Mouse (Mus musculus): Measurements from ENCODE around the gene Serpine3. TPM values are rescaled to one million over a fixed set of nuclear protein-coding genes. Genes with fewer than 3 reads are reported as not detected.

Serpine3 gene
- total and polyA plus RNA-seq, 3 experiments = not detected

GRCm38 (mm10) chr14:62639111-62639510, 24.4 kb upstream of the Serpine3 start:
- no peaks in the 10 kb centered on the region for H3K4me1 ChIP-seq (ENCODE audit: control insufficient read depth in 1 of 2, insufficient read depth in 2 of 2, low read length in 2 of 2)
- H3K27me3 ChIP-seq (ENCODE audit: control insufficient read depth in 1 of 2, insufficient read depth in 2 of 2, low read length in 2 of 2) = no peaks in the 10 kb centered on the region
- no peaks in the 10 kb centered on the region for H3K79me2 ChIP-seq (ENCODE audit: control insufficient read depth, insufficient read depth, low read length, poor library complexity)
- H3K4me3 ChIP-seq (ENCODE audit: control insufficient read depth in 1 of 2, insufficient read depth in 1 of 2, low read depth in 2 of 2, low read length in 2 of 2) = no peak overlapping the region
- H3K36me3 ChIP-seq (ENCODE audit: control insufficient read depth in 1 of 2, insufficient read depth in 2 of 2, low read length in 2 of 2) = no peaks in the 10 kb centered on the region
- H3K27ac ChIP-seq (ENCODE audit: control insufficient read depth, low read depth, low read length) = no peak overlapping the region
- H3K9me3 ChIP-seq (replicated peaks; ENCODE audit: insufficient read depth, low read length) = no peaks in the 10 kb centered on the region
- peak; percentile 11 for TF ChIP-seq RAD21 (IDR thresholded peaks at IDR 0.05; ENCODE audit: low read depth, low read length)
- TF ChIP-seq CTCF (IDR thresholded peaks at IDR 0.05 in 2 of 3, conservative IDR thresholded peaks at IDR 0.05 in 1 of 3; ENCODE audit: control insufficient read depth in 1 of 3, insufficient read depth in 1 of 3, low read depth in 2 of 3, low read length in 3 of 3, poor library complexity in 1 of 3, severe bottlenecking in 1 of 3) = peak in 1 of 3 experiments; percentile 5; a peak in 1 of 6 replicates
- TF ChIP-seq CHD2 (IDR thresholded peaks at IDR 0.05; ENCODE audit: low read length) = no peak
- TF ChIP-seq BHLHE40 (IDR thresholded peaks at IDR 0.05; ENCODE audit: borderline replicate concordance, low read depth, low read length) = no peak
- TF ChIP-seq MAX (IDR thresholded peaks at IDR 0.05; ENCODE audit: low read length) = no peak
- TF ChIP-seq NELFE (IDR thresholded peaks at IDR 0.05; ENCODE audit: low read depth, low read length) = no peak
- TF ChIP-seq TCF12 (IDR thresholded peaks at IDR 0.05; ENCODE audit: low read depth, low read length) = no peak
- no peak for TF ChIP-seq POLR2A (IDR thresholded peaks at IDR 0.05; ENCODE audit: control insufficient read depth in 1 of 2, insufficient read depth in 1 of 2, low read depth in 1 of 2, low read length in 2 of 2, poor library complexity in 1 of 2)
- TF ChIP-seq MAFK (IDR thresholded peaks at IDR 0.05; ENCODE audit: borderline replicate concordance, low read depth, low read length) = no peak
- no peak for TF ChIP-seq ZNF384 (IDR thresholded peaks at IDR 0.05; ENCODE audit: low read depth, low read length)
- TF ChIP-seq ZMIZ1 (IDR thresholded peaks at IDR 0.05; ENCODE audit: low read depth, low read length) = no peak
- TF ChIP-seq UBTF (IDR thresholded peaks at IDR 0.05; ENCODE audit: borderline replicate concordance, insufficient read depth, low read depth, low read length) = no peak
- no peak overlapping the region for H3K9ac ChIP-seq (ENCODE audit: control insufficient read depth, low read depth, low read length, poor library complexity, severe bottlenecking)
- no peak for DNase-seq (ENCODE audit: low read depth, low spot score)

- no peak for TF ChIP-seq ZKSCAN1 (IDR thresholded peaks at IDR 0.05; ENCODE audit: low read depth, low read length)
- no peak for TF ChIP-seq ELF1 (IDR thresholded peaks at IDR 0.05; ENCODE audit: low read depth, low read length)
- TF ChIP-seq CHD1 (IDR thresholded peaks at IDR 0.05; ENCODE audit: low read depth, low read length) = no peak
- no peak for TF ChIP-seq BHLHE40 (IDR thresholded peaks at IDR 0.05; ENCODE audit: borderline replicate concordance, low read depth, low read length)
- no peak for TF ChIP-seq POLR2A (IDR thresholded peaks at IDR 0.05; ENCODE audit: control insufficient read depth in 1 of 2, insufficient read depth in 1 of 2, low read depth in 1 of 2, low read length in 2 of 2, poor library complexity in 1 of 2)
- TF ChIP-seq NELFE (IDR thresholded peaks at IDR 0.05; ENCODE audit: low read depth, low read length) = no peak
- no peak for TF ChIP-seq EP300 (IDR thresholded peaks at IDR 0.05; ENCODE audit: low read depth in 1 of 2, low read length in 2 of 2)
- TF ChIP-seq POLR2AphosphoS5 (IDR thresholded peaks at IDR 0.05; ENCODE audit: borderline replicate concordance, low read depth, low read length) = no peak
- TF ChIP-seq USF1 (IDR thresholded peaks at IDR 0.05; ENCODE audit: low read depth, low read length) = no peak
- TF ChIP-seq TCF12 (IDR thresholded peaks at IDR 0.05; ENCODE audit: low read depth, low read length) = no peak
- TF ChIP-seq ZNF384 (IDR thresholded peaks at IDR 0.05; ENCODE audit: low read depth, low read length) = no peak
- TF ChIP-seq MXI1 (IDR thresholded peaks at IDR 0.05; ENCODE audit: low read depth, low read length) = no peak
- no peak for TF ChIP-seq ZC3H11A (IDR thresholded peaks at IDR 0.05; ENCODE audit: low read depth, low read length)
- TF ChIP-seq RAD21 (IDR thresholded peaks at IDR 0.05; ENCODE audit: low read depth, low read length) = no peak
- no peak for TF ChIP-seq HCFC1 (IDR thresholded peaks at IDR 0.05; ENCODE audit: low read depth, low read length)
- no peak for TF ChIP-seq KAT2A (conservative IDR thresholded peaks at IDR 0.05; ENCODE audit: low read depth, low read length)
- TF ChIP-seq GABPA (IDR thresholded peaks at IDR 0.05; ENCODE audit: low read depth, low read length) = no peak
- no peaks in the 10 kb centered on the region for H3K4me1 ChIP-seq (ENCODE audit: control insufficient read depth in 1 of 2, insufficient read depth in 2 of 2, low read length in 2 of 2)
- no peak for DNase-seq (ENCODE audit: low read depth, low spot score)
- H3K36me3 ChIP-seq (ENCODE audit: control insufficient read depth in 1 of 2, insufficient read depth in 2 of 2, low read length in 2 of 2) = no peaks in the 10 kb centered on the region
- no peaks in the 10 kb centered on the region for H3K27me3 ChIP-seq (ENCODE audit: control insufficient read depth in 1 of 2, insufficient read depth in 2 of 2, low read length in 2 of 2)
- H3K9me3 ChIP-seq (replicated peaks; ENCODE audit: insufficient read depth, low read length) = no peaks in the 10 kb centered on the region
- no peak overlapping the region for H3K27ac ChIP-seq (ENCODE audit: control insufficient read depth, low read depth, low read length)
- no peak overlapping the region for H3K4me3 ChIP-seq (ENCODE audit: control insufficient read depth in 1 of 2, insufficient read depth in 1 of 2, low read depth in 2 of 2, low read length in 2 of 2)
- H3K9ac ChIP-seq (ENCODE audit: control insufficient read depth, low read depth, low read length, poor library complexity, severe bottlenecking) = no peak overlapping the region
- no peaks in the 10 kb centered on the region for H3K79me2 ChIP-seq (ENCODE audit: control insufficient read depth, insufficient read depth, low read length, poor library complexity)
Measured at GRCm38 (mm10) chr14:62639551-62639950, 23.9 kb upstream of the Serpine3 start.
